Mouse (Mus musculus) right cerebral cortex, postnatal 10 days (tissue): ENCODE data around the gene Exph5.

Experiments used
- DNase-seq, 2 experiments: peaks; one replicate each; pipeline ENCODE4 v3.0.0; 2021; ENCODE audit warnings: low spot score in 2 of 2

The Exph5 gene

GRCm38 (mm10) chr9:53404753-53405722 is 103.6 kb downstream of the Exph5 start:
- DNase-seq = peak; percentile 87 to 91

DNA sequence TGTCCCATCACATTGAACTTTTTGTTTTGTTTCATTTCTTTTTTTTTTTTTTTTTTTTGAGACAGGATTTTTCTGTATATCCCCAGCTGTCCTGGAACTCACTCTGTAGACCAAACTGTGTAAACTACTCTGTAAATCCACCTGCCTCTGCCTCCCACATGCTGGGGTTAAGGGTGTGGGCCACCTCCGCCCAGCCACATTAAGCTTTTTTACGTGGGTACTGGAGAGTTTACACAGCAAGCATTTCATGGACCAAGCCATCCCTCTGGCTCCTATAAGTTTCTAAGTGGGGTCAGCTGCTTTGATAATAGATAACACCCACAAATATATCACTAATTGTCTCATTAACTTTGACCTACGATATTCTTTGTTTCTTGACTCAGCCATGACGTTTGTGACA is 107.1 kb downstream of the Exph5 start:
- no peak for DNase-seq

DNA sequence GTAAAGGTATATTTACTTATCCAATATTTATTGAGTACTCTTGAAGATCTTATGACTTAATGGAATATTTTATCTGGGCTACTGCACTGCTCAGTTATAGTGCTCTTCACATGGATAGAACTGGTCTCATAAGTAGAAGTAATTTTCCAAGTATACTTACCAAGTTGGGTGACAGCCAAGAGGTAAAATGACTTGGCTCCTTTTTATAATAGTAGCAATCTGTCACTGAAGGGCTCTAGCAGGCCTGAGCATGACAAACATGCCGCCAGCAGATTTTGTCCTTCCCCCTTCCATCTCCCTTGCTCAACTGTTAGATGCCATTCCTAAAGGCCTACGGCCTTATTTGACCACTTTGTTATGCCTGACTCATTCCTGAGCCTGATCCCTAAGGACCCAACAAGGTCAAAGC is 107.5 kb downstream of the Exph5 start:
- DNase-seq = no peak

DNA sequence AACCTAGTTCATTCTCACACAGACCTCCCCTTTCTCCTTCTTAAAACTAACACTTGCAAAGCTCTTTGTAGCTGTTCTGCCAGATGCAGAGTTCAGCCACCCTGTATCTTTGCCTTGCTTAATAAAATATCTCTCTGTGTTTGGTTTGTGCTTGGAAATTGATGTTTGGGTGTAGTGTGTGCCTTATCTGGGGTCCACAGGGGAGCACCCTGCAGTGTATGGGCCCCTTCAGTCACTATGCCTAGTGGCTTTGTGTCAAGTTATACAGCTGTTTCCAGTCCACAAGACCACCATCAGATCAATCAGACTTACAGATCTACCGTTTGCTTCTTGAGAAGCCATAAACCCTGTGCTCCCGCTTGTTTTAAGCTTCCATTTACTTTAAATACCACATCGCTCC is 108.0 kb downstream of the Exph5 start:
- no peak for DNase-seq

GRCm38 (mm10) chr9:53422133-53422896 is 120.8 kb downstream of the Exph5 start:
- no peak for DNase-seq

GRCm38 (mm10) chr9:53426726-53427125 is 125.3 kb downstream of the Exph5 start:
- DNase-seq = no peak
